Mouse (Mus musculus) v-Abl transformed pro-B cells (cell line): Measurements from ENCODE around the gene Zfp846.

ENCODE experiments used
- in situ Hi-C, 2 experiments: fragments of 400-800 bp; cut with MboI; formaldehyde crosslinking; loops; one replicate each; pipeline ENCODE4 v1.15.1; 2025; ENCODE audit not compliant: unreplicated experiment in 2 of 2

Zfp846 gene

GRCm38 (mm10) chr9:20635676-20636075, 54.6 kb downstream of the Zfp846 start:
- in situ Hi-C loops = loop anchor here (10.0 to 25.0 kb wide), 6 partner anchors 249 to 1827 kb away; partner anchors contain the start of genes Gm17545 (in 2 of the 2), Rp9 (in 2 of the 2), Cdc37 (in 1 of the 2) and Dnm2 (in 1 of the 2)

- in situ Hi-C loops = loop anchor here (10.0 to 25.0 kb wide), 6 partner anchors 249 to 1826 kb away; partner anchors contain the start of genes Gm17545 (in 2 of the 2), Rp9 (in 2 of the 2), Cdc37 (in 1 of the 2) and Dnm2 (in 1 of the 2)
Observed at GRCm38 (mm10) chr9:20636256-20636655, 55.2 kb downstream of the Zfp846 start.

GRCm38 (mm10) chr9:20636790-20637189, 55.7 kb downstream of the Zfp846 start:
- in situ Hi-C loops = loop anchor here (10.0 to 25.0 kb wide), 6 partner anchors 248 to 1826 kb away; partner anchors contain the start of genes Gm17545 (in 2 of the 2), Rp9 (in 2 of the 2), Cdc37 (in 1 of the 2) and Dnm2 (in 1 of the 2)

- in situ Hi-C loops = loop anchor here (10.0 to 25.0 kb wide), 6 partner anchors 246 to 1824 kb away; partner anchors contain the start of genes Gm17545 (in 2 of the 2), Rp9 (in 2 of the 2), Cdc37 (in 1 of the 2) and Dnm2 (in 1 of the 2)
Observed at GRCm38 (mm10) chr9:20638552-20638951, 57.5 kb downstream of the Zfp846 start.

- in situ Hi-C loops = loop anchor here (10.0 to 25.0 kb wide), 6 partner anchors 245 to 1823 kb away; partner anchors contain the start of genes Gm17545 (in 2 of the 2), Rp9 (in 2 of the 2), Cdc37 (in 1 of the 2) and Dnm2 (in 1 of the 2)
Observed at GRCm38 (mm10) chr9:20639486-20639885, 58.4 kb downstream of the Zfp846 start.

GRCm38 (mm10) chr9:20641501-20641900, 60.4 kb downstream of the Zfp846 start:
- in situ Hi-C loops = loop anchor here (25.0 kb wide), 5 partner anchors 496 to 1821 kb away; partner anchors contain the start of genes Gm17545 (in 2 of the 2), Rp9 (in 2 of the 2), Cdc37 (in 1 of the 2) and Dnm2 (in 1 of the 2)

GRCm38 (mm10) chr9:20642101-20642895, 61.2 kb downstream of the Zfp846 start, which contains the start of gene Ubl5:
TSS of gene Ubl5 (plus strand) at chr9:20642878.
- in situ Hi-C loops = loop anchor here (25.0 kb wide), 5 partner anchors 495 to 1820 kb away; partner anchors contain the start of genes Gm17545 (in 2 of the 2), Rp9 (in 2 of the 2), Cdc37 (in 1 of the 2) and Dnm2 (in 1 of the 2)

- in situ Hi-C loops = loop anchor here (25.0 kb wide), 5 partner anchors 494 to 1819 kb away; partner anchors contain the start of genes Gm17545 (in 2 of the 2), Rp9 (in 2 of the 2), Cdc37 (in 1 of the 2) and Dnm2 (in 1 of the 2)
Observed at GRCm38 (mm10) chr9:20642896-20643466, 61.9 kb downstream of the Zfp846 start.

- in situ Hi-C loops = loop anchor here (25.0 kb wide), 5 partner anchors 494 to 1819 kb away; partner anchors contain the start of genes Gm17545 (in 2 of the 2), Rp9 (in 2 of the 2), Cdc37 (in 1 of the 2) and Dnm2 (in 1 of the 2)
Observed at GRCm38 (mm10) chr9:20643781-20644180, 62.7 kb downstream of the Zfp846 start.

- in situ Hi-C loops = loop anchor here (25.0 kb wide), 5 partner anchors 493 to 1818 kb away; partner anchors contain the start of genes Gm17545 (in 2 of the 2), Rp9 (in 2 of the 2), Cdc37 (in 1 of the 2) and Dnm2 (in 1 of the 2)
Observed at GRCm38 (mm10) chr9:20644360-20645081, 63.4 kb downstream of the Zfp846 start, which contains the start of gene Fbxl12. TSS of gene Fbxl12 (minus strand) at chr9:20644767.

- in situ Hi-C loops = loop anchor here (25.0 kb wide), 5 partner anchors 492 to 1817 kb away; partner anchors contain the start of genes Gm17545 (in 2 of the 2), Rp9 (in 2 of the 2), Cdc37 (in 1 of the 2) and Dnm2 (in 1 of the 2)
Observed at GRCm38 (mm10) chr9:20645121-20645520, 64.0 kb downstream of the Zfp846 start.

GRCm38 (mm10) chr9:20651602-20652259, 70.6 kb downstream of the Zfp846 start, which contains the start of gene Pin1:
TSS of gene Pin1 (plus strand) at chr9:20652095.
- in situ Hi-C loops = loop anchor here (5.0 to 10.0 kb wide), 4 partner anchors 47 to 187 kb away; partner anchors contain the start of genes Zfp26 (in 1 of the 2), Zfp426 (in 1 of the 2) and Zfp846 (in 1 of the 2)

- in situ Hi-C loops = loop anchor here (5.0 to 10.0 kb wide), 4 partner anchors 47 to 187 kb away; partner anchors contain the start of genes Zfp26 (in 1 of the 2), Zfp426 (in 1 of the 2) and Zfp846 (in 1 of the 2)
Observed at GRCm38 (mm10) chr9:20652260-20652658, 71.2 kb downstream of the Zfp846 start.

GRCm38 (mm10) chr9:20653859-20654258, 72.8 kb downstream of the Zfp846 start:
- in situ Hi-C loops = loop anchor here (5.0 to 10.0 kb wide), 4 partner anchors 49 to 189 kb away; partner anchors contain the start of genes Zfp26 (in 1 of the 2), Zfp426 (in 1 of the 2) and Zfp846 (in 1 of the 2)
